8 mouse cellular contexts compared by ENCODE assay signal in genomic region chr1:66861764-66862672, GRCm38 (mm10). TPM values are rescaled to one million over a fixed set of nuclear protein-coding genes. Genes with fewer than 3 reads are reported as not detected.
DNase-seq lines count a peak whose midpoint lies in the region; ATAC-seq and TF ChIP-seq lines count a peak whose summit lies in the region.

No protein-coding gene starts in this region.

- TF ChIP-seq CTCF in brain, embryonic 14.5 days (IDR thresholded peaks at IDR 0.05; ENCODE audit: borderline replicate concordance, extremely low read depth, insufficient read depth, insufficient read length) = no peak
- TF ChIP-seq CTCF in liver, postnatal 0 days (IDR thresholded peaks at IDR 0.05; ENCODE audit: low read depth) = no peak

- H3K4me2 ChIP-seq in liver, postnatal 0 days (ENCODE audit: low read depth, low read length) = peak overlapping the region; percentile 77

- no peak for TF ChIP-seq EP300 in liver, postnatal 0 days (IDR thresholded peaks at IDR 0.05; ENCODE audit: low read depth)

- intact Hi-C loops in left cerebral cortex, postnatal 4 days (cut with DNase I) = no loop called here

- peak overlapping the region; percentile 90 for H3K4me3 ChIP-seq in hindbrain, embryonic 10.5 days
- peak overlapping the region; percentile 95 for H3K4me3 ChIP-seq in liver, postnatal 0 days (ENCODE audit: low read depth, low read length)

- peaks cover 12% of the 10 kb centered on the region; the same call in 1 of the 2 replicates for H3K27me3 ChIP-seq in hindbrain, embryonic 10.5 days (ENCODE audit: insufficient read depth, poor library complexity, severe bottlenecking)
- H3K27me3 ChIP-seq in liver, postnatal 0 days (ENCODE audit: insufficient read depth, low read length) = no peaks in the 10 kb centered on the region

- H3K9me3 ChIP-seq in hindbrain, embryonic 10.5 days = no peaks in the 10 kb centered on the region; the same call in 1 of the 2 replicates
- no peaks in the 10 kb centered on the region for H3K9me3 ChIP-seq in liver, postnatal 0 days (ENCODE audit: low read length)

- WGBS in hindbrain, embryonic 10.5 days = 30% methylated on average over 14 of the region's 14 CpGs
- whole genome bisulfite sequencing in liver, postnatal 0 days (ENCODE audit: insufficient replicate concordance) = 28% methylated on average over 14 of the region's 14 CpGs

- ATAC-seq in liver, postnatal 0 days = no peak

- peak; percentile 21 for DNase-seq in left cerebral cortex, postnatal 4 days
- no peak for DNase-seq in left cerebral cortex, adult 18-20 months (ENCODE audit: low spot score in 2 of 2)
- DNase-seq in brain, embryonic 14.5 days (ENCODE audit: low read depth) = peak; percentile 69
- DNase-seq in hindbrain, embryonic 10.5 days (ENCODE audit: low spot score) = peak; percentile 10
- peak; percentile 24 for DNase-seq in liver, postnatal 0 days
- DNase-seq in right cerebral cortex, postnatal 36 days (ENCODE audit: low spot score in 2 of 2) = no peak
- DNase-seq in left cerebral cortex, adult 9 months (ENCODE audit: low spot score in 2 of 2) = no peak
- no peak for DNase-seq in frontal cortex, postnatal 14 days (ENCODE audit: low spot score in 2 of 2)

- H3K4me1 ChIP-seq in hindbrain, embryonic 10.5 days (replicated peaks) = peaks cover 17% of the 10 kb centered on the region; the same call in 1 of the 2 replicates
- H3K4me1 ChIP-seq in liver, postnatal 0 days (ENCODE audit: insufficient read depth) = peaks cover 5% of the 10 kb centered on the region; the same call in 1 of the 2 replicates

- peaks cover 5% of the 10 kb centered on the region for H3K36me3 ChIP-seq in hindbrain, embryonic 10.5 days
- H3K36me3 ChIP-seq in liver, postnatal 0 days (replicated peaks; ENCODE audit: insufficient read depth, low read length) = peaks cover 14% of the 10 kb centered on the region

- H3K9ac ChIP-seq in liver, postnatal 0 days (replicated peaks) = peak overlapping the region; percentile 98

- peak overlapping the region; percentile 93 for H3K27ac ChIP-seq in hindbrain, embryonic 10.5 days
- peak overlapping the region; percentile 100 for H3K27ac ChIP-seq in liver, postnatal 0 days (ENCODE audit: low read depth)

- TF ChIP-seq POLR2A in brain, embryonic 14.5 days (IDR thresholded peaks at IDR 0.05; ENCODE audit: borderline replicate concordance, extremely low read depth, insufficient read depth, insufficient read length, poor library complexity, severe bottlenecking) = no peak

RNA-seq across cellular contexts. Expression of gene Acadl, which starts 1.1 kb away (rescaled TPM):
- total RNA-seq in left cerebral cortex, postnatal 4 days (2021) = 10 to 100 TPM; 28.0 to 31.3 TPM
- total RNA-seq in left cerebral cortex, adult 18-20 months (2021) = 10 to 100 TPM; 29.9 to 31.4 TPM
- polyA plus RNA-seq in brain, embryonic 14.5 days (2012; rRNA removed) = 9.6 and 18.0 TPM in 2 replicates
- 40.9 and 43.7 TPM in 2 replicates for polyA plus RNA-seq in hindbrain, embryonic 10.5 days (2016; fragmentation: Nextera tagmentation; extraction: Ambion mirVana)
- 380 and 392 TPM in 2 replicates for polyA plus RNA-seq in liver, postnatal 0 days (2015; fragmentation: Nextera tagmentation; extraction: Ambion mirVana)

RNA-seq across cellular contexts. Expression of gene Kansl1l, which starts 44.7 kb away (rescaled TPM):
- total RNA-seq in left cerebral cortex, postnatal 4 days (2021) = 10 to 100 TPM; 17.5 to 19.8 TPM
- total RNA-seq in left cerebral cortex, adult 18-20 months (2021) = 10 to 100 TPM; 17.6 to 18.1 TPM
- 14.0 TPM in 2 replicates for polyA plus RNA-seq in brain, embryonic 14.5 days (2012; rRNA removed)
- polyA plus RNA-seq in hindbrain, embryonic 10.5 days (2016; fragmentation: Nextera tagmentation; extraction: Ambion mirVana) = 9.9 and 11.3 TPM in 2 replicates
- 4.5 and 4.8 TPM in 2 replicates for polyA plus RNA-seq in liver, postnatal 0 days (2015; fragmentation: Nextera tagmentation; extraction: Ambion mirVana)

Comparison
In these comparisons a context has a peak if more than half of its experiments do, and no peak if none do; other contexts are left out.
1. DNase-seq: peak in left cerebral cortex, postnatal 4 days (single experiment), brain, embryonic 14.5 days (single experiment), hindbrain, embryonic 10.5 days (single experiment) and liver, postnatal 0 days (single experiment); none in left cerebral cortex, adult 18-20 months (0 of 2), right cerebral cortex, postnatal 36 days (0 of 2), left cerebral cortex, adult 9 months (0 of 2) and frontal cortex, postnatal 14 days (0 of 2).